Mouse (Mus musculus) megakaryocyte, embryonic 14.5 days (primary cell): ENCODE measurements around the gene Syngr3.

ENCODE experiments used
- FLI1 ChIP-seq: IDR thresholded peaks from 2 replicates; pipeline ENCODE4 v1.6.1; 2012; ENCODE audit warnings: low read length, inconsistent platforms, mixed read lengths
- GATA1 ChIP-seq: IDR thresholded peaks from 3 replicates; pipeline ENCODE4 v1.6.1; 2012; ENCODE audit warnings: mixed read lengths, low read length, inconsistent platforms, borderline replicate concordance

GRCm38 (mm10) chr17:24729067-24729466 lies 39.3 kb upstream of the Syngr3 start:
- TF ChIP-seq FLI1: no peak
- no peak for TF ChIP-seq GATA1
